Mouse (Mus musculus): ENCODE results near the gene Mdh1b. TPM values are rescaled to one million over a fixed set of nuclear protein-coding genes. Genes with fewer than 3 reads are reported as not detected.

Mdh1b gene
- not detected in 2 replicates for polyA plus RNA-seq (2014; fragmentation: Nextera tagmentation; extraction: Ambion mirVana)

GRCm38 (mm10) chr1:63730240-63730771, at the start of gene Mdh1b, which contains the start of gene Fastkd2:
Gene Mdh1b, minus strand, starts transcription at chr1:63730318.
Gene Fastkd2, plus strand, starts transcription at chr1:63730614.
- Histone ChIP-seq H3K36me3 (ENCODE audit: control insufficient read depth, insufficient read depth, low read length) (no peaks in the 10 kb centered on the region), H3K9me3 (ENCODE audit: control insufficient read depth, low read depth, low read length) (no peaks in the 10 kb centered on the region), H3K9ac (replicated peaks; ENCODE audit: low read depth, low read length) (peak within 1 kb of the TSS; percentile 69), H3K4me2 (replicated peaks; ENCODE audit: low read depth, low read length) (peak within 1 kb of the TSS; percentile 61), H3K4me3 (ENCODE audit: low read depth, low read length) (peak within 1 kb of the TSS; percentile 66), H3K4me1 (ENCODE audit: control insufficient read depth, insufficient read depth, low read length) (peaks cover 9% of the 10 kb centered on the region; the same call in 1 of the 2 replicates), H3K27me3 (ENCODE audit: control insufficient read depth, insufficient read depth, low read length) (no peaks in the 10 kb centered on the region), H3K27ac (ENCODE audit: low read length) (no peak within 1 kb of the TSS)
- peak; percentile 94 for ATAC-seq (ENCODE audit: insufficient number of reproducible peaks, insufficient read depth, low FRiP score, low read depth)
- under 1% methylated on average over 31 of the region's 31 CpGs for WGBS

GRCm38 (mm10) chr1:63776902-63777630, 46.9 kb upstream of the Mdh1b start:
- Histone ChIP-seq H3K27ac (ENCODE audit: low read length) (no peak overlapping the region), H3K4me3 (ENCODE audit: low read depth, low read length) (no peak overlapping the region), H3K36me3 (ENCODE audit: control insufficient read depth, insufficient read depth, low read length) (no peaks in the 10 kb centered on the region), H3K9ac (replicated peaks; ENCODE audit: low read depth, low read length) (no peak overlapping the region), H3K27me3 (ENCODE audit: control insufficient read depth, insufficient read depth, low read length) (no peaks in the 10 kb centered on the region), H3K4me2 (replicated peaks; ENCODE audit: low read depth, low read length) (no peak overlapping the region), H3K9me3 (ENCODE audit: control insufficient read depth, low read depth, low read length) (no peaks in the 10 kb centered on the region), H3K4me1 (ENCODE audit: control insufficient read depth, insufficient read depth, low read length) (no peaks in the 10 kb centered on the region)
- ATAC-seq (ENCODE audit: insufficient number of reproducible peaks, insufficient read depth, low FRiP score, low read depth), result no peak
- 57% methylated on average over 4 of the region's 4 CpGs for WGBS

- H3K27ac ChIP-seq (ENCODE audit: low read length), result no peak overlapping the region
- no peak overlapping the region for H3K4me2 ChIP-seq (replicated peaks; ENCODE audit: low read depth, low read length)
- H3K27me3 ChIP-seq (ENCODE audit: control insufficient read depth, insufficient read depth, low read length), result no peaks in the 10 kb centered on the region
- no peaks in the 10 kb centered on the region for H3K9me3 ChIP-seq (ENCODE audit: control insufficient read depth, low read depth, low read length)
- H3K4me3 ChIP-seq (ENCODE audit: low read depth, low read length), result no peak overlapping the region
- H3K4me1 ChIP-seq (ENCODE audit: control insufficient read depth, insufficient read depth, low read length), result no peaks in the 10 kb centered on the region
- no peak overlapping the region for H3K9ac ChIP-seq (replicated peaks; ENCODE audit: low read depth, low read length)
- ATAC-seq (ENCODE audit: insufficient number of reproducible peaks, insufficient read depth, low FRiP score, low read depth), result no peak
- WGBS, result 40% methylated on average over 1 of the region's 1 CpGs
- no peaks in the 10 kb centered on the region for H3K36me3 ChIP-seq (ENCODE audit: control insufficient read depth, insufficient read depth, low read length)
Measured at GRCm38 (mm10) chr1:63776396-63776795, 46.3 kb upstream of the Mdh1b start.

- WGBS, result 78% methylated on average over 7 of the region's 7 CpGs
- Histone ChIP-seq H3K9ac (replicated peaks; ENCODE audit: low read depth, low read length) (no peak overlapping the region), H3K36me3 (ENCODE audit: control insufficient read depth, insufficient read depth, low read length) (no peaks in the 10 kb centered on the region), H3K4me2 (replicated peaks; ENCODE audit: low read depth, low read length) (no peak overlapping the region), H3K9me3 (ENCODE audit: control insufficient read depth, low read depth, low read length) (no peaks in the 10 kb centered on the region), H3K4me3 (ENCODE audit: low read depth, low read length) (no peak overlapping the region), H3K27me3 (ENCODE audit: control insufficient read depth, insufficient read depth, low read length) (no peaks in the 10 kb centered on the region), H3K27ac (ENCODE audit: low read length) (no peak overlapping the region), H3K4me1 (ENCODE audit: control insufficient read depth, insufficient read depth, low read length) (no peaks in the 10 kb centered on the region)
- ATAC-seq (ENCODE audit: insufficient number of reproducible peaks, insufficient read depth, low FRiP score, low read depth), result no peak
Measured at GRCm38 (mm10) chr1:63770309-63770708, 40.2 kb upstream of the Mdh1b start.

- Histone ChIP-seq H3K4me2 (replicated peaks; ENCODE audit: low read depth, low read length) (no peak within 1 kb of the TSS), H3K4me1 (ENCODE audit: control insufficient read depth, insufficient read depth, low read length) (no peaks in the 10 kb centered on the region), H3K36me3 (ENCODE audit: control insufficient read depth, insufficient read depth, low read length) (no peaks in the 10 kb centered on the region), H3K9ac (replicated peaks; ENCODE audit: low read depth, low read length) (no peak within 1 kb of the TSS), H3K9me3 (ENCODE audit: control insufficient read depth, low read depth, low read length) (no peaks in the 10 kb centered on the region), H3K4me3 (ENCODE audit: low read depth, low read length) (no peak within 1 kb of the TSS), H3K27me3 (ENCODE audit: control insufficient read depth, insufficient read depth, low read length) (no peaks in the 10 kb centered on the region), H3K27ac (ENCODE audit: low read length) (no peak within 1 kb of the TSS)
- ATAC-seq (ENCODE audit: insufficient number of reproducible peaks, insufficient read depth, low FRiP score, low read depth), result no peak
- WGBS, result 75% methylated on average over 5 of the region's 5 CpGs
Measured at GRCm38 (mm10) chr1:63769167-63769566, 39.0 kb upstream of the Mdh1b start, which contains the start of gene 4933402D24Rik. Gene 4933402D24Rik, minus strand, starts transcription at chr1:63769267.

- ATAC-seq (ENCODE audit: insufficient number of reproducible peaks, insufficient read depth, low FRiP score, low read depth), result no peak
- Histone ChIP-seq H3K4me1 (ENCODE audit: control insufficient read depth, insufficient read depth, low read length) (no peaks in the 10 kb centered on the region), H3K27me3 (ENCODE audit: control insufficient read depth, insufficient read depth, low read length) (no peaks in the 10 kb centered on the region), H3K4me2 (replicated peaks; ENCODE audit: low read depth, low read length) (no peak overlapping the region), H3K9ac (replicated peaks; ENCODE audit: low read depth, low read length) (no peak overlapping the region), H3K4me3 (ENCODE audit: low read depth, low read length) (no peak overlapping the region), H3K9me3 (ENCODE audit: control insufficient read depth, low read depth, low read length) (no peaks in the 10 kb centered on the region), H3K27ac (ENCODE audit: low read length) (no peak overlapping the region; the same call in 1 of the 2 replicates), H3K36me3 (ENCODE audit: control insufficient read depth, insufficient read depth, low read length) (no peaks in the 10 kb centered on the region)
- 54% methylated on average over 8 of the region's 8 CpGs for WGBS
Measured at GRCm38 (mm10) chr1:63768112-63768511, 38.0 kb upstream of the Mdh1b start.

- WGBS, result 85% methylated on average over 7 of the region's 7 CpGs
- H3K4me3 ChIP-seq (ENCODE audit: low read depth, low read length), result no peak overlapping the region
- ATAC-seq (ENCODE audit: insufficient number of reproducible peaks, insufficient read depth, low FRiP score, low read depth), result no peak
- no peaks in the 10 kb centered on the region for H3K27me3 ChIP-seq (ENCODE audit: control insufficient read depth, insufficient read depth, low read length)
- H3K9me3 ChIP-seq (ENCODE audit: control insufficient read depth, low read depth, low read length), result no peaks in the 10 kb centered on the region
- H3K27ac ChIP-seq (ENCODE audit: low read length), result no peak overlapping the region
- no peaks in the 10 kb centered on the region for H3K36me3 ChIP-seq (ENCODE audit: control insufficient read depth, insufficient read depth, low read length)
- H3K9ac ChIP-seq (replicated peaks; ENCODE audit: low read depth, low read length), result no peak overlapping the region
- no peak overlapping the region for H3K4me2 ChIP-seq (replicated peaks; ENCODE audit: low read depth, low read length)
- no peaks in the 10 kb centered on the region for H3K4me1 ChIP-seq (ENCODE audit: control insufficient read depth, insufficient read depth, low read length)
Measured at GRCm38 (mm10) chr1:63764395-63764794, 34.3 kb upstream of the Mdh1b start.

GRCm38 (mm10) chr1:63763881-63764386, 33.8 kb upstream of the Mdh1b start:
- no peak overlapping the region for H3K4me3 ChIP-seq (ENCODE audit: low read depth, low read length)
- no peak overlapping the region for H3K4me2 ChIP-seq (replicated peaks; ENCODE audit: low read depth, low read length)
- ATAC-seq (ENCODE audit: insufficient number of reproducible peaks, insufficient read depth, low FRiP score, low read depth), result no peak
- H3K27ac ChIP-seq (ENCODE audit: low read length), result no peak overlapping the region
- no peaks in the 10 kb centered on the region for H3K27me3 ChIP-seq (ENCODE audit: control insufficient read depth, insufficient read depth, low read length)
- H3K9me3 ChIP-seq (ENCODE audit: control insufficient read depth, low read depth, low read length), result no peaks in the 10 kb centered on the region
- no peak overlapping the region for H3K9ac ChIP-seq (replicated peaks; ENCODE audit: low read depth, low read length)
- no peaks in the 10 kb centered on the region for H3K36me3 ChIP-seq (ENCODE audit: control insufficient read depth, insufficient read depth, low read length)
- WGBS, result 41% methylated on average over 7 of the region's 7 CpGs
- H3K4me1 ChIP-seq (ENCODE audit: control insufficient read depth, insufficient read depth, low read length), result no peaks in the 10 kb centered on the region
